In genomic region chr13:76827738-76828137, GRCm38 (mm10) we compare ENCODE assay signal across 28 mouse cellular contexts.
DNase-seq lines count a peak whose midpoint lies in the region; ATAC-seq and TF ChIP-seq lines count a peak whose summit lies in the region.
"Had no signal": no experiment of that assay in that cellular context is flagged by ENCODE, and none has a peak within 500 bp of the region (broad histone marks: within the 10 kb centered on the region; RNA-seq: fewer than 3 reads in every experiment).

No protein-coding gene starts in this region.

- peak; percentile 92 for ATAC-seq in frontal cortex, adult (ENCODE audit: low TSS enrichment)
- ATAC-seq in midbrain, embryonic 12.5 days (ENCODE audit: low FRiP score, low read depth), result no peak
- ATAC-seq in midbrain, postnatal 0 days (ENCODE audit: low FRiP score), result no peak
- ATAC-seq: forebrain, embryonic 16.5 days; hindbrain, postnatal 0 days; inflammation-experienced regulatory T-cells, adult 6 months; Patski had no signal

- H3K4me3 ChIP-seq in midbrain, embryonic 12.5 days, result no peak overlapping the region
- H3K4me3 ChIP-seq in midbrain, postnatal 0 days (ENCODE audit: low read depth, low read length), result no peak overlapping the region
- H3K4me3 ChIP-seq: embryonic facial prominence, embryonic 12.5 days; embryonic facial prominence, embryonic 15.5 days; heart, adult 2 months; heart, embryonic 10.5 days; heart, embryonic 13.5 days had no signal

- H3K36me3 ChIP-seq in midbrain, embryonic 12.5 days, result no peaks in the 10 kb centered on the region
- H3K36me3 ChIP-seq in midbrain, postnatal 0 days (ENCODE audit: insufficient read depth, low read length), result no peaks in the 10 kb centered on the region
- H3K36me3 ChIP-seq: embryonic facial prominence, embryonic 12.5 days; embryonic facial prominence, embryonic 15.5 days; G1E; heart, embryonic 10.5 days; heart, embryonic 13.5 days had no signal

- 70% methylated on average over 3 of the region's 3 CpGs for WGBS in midbrain, embryonic 12.5 days
- WGBS in midbrain, postnatal 0 days, result 59% methylated on average over 3 of the region's 3 CpGs

- H3K27me3 ChIP-seq in midbrain, embryonic 12.5 days, result no peaks in the 10 kb centered on the region
- H3K27me3 ChIP-seq in midbrain, postnatal 0 days (ENCODE audit: insufficient read depth, low read length), result no peaks in the 10 kb centered on the region
- H3K27me3 ChIP-seq: CH12.LX; embryonic facial prominence, embryonic 12.5 days; embryonic facial prominence, embryonic 15.5 days; heart, embryonic 13.5 days had no signal

- H3K9me3 ChIP-seq in midbrain, embryonic 12.5 days, result no peaks in the 10 kb centered on the region
- no peaks in the 10 kb centered on the region for H3K9me3 ChIP-seq in midbrain, postnatal 0 days (ENCODE audit: low read length)
- H3K9me3 ChIP-seq: embryonic facial prominence, embryonic 12.5 days; embryonic facial prominence, embryonic 15.5 days; G1E; heart, embryonic 10.5 days; heart, embryonic 13.5 days had no signal

- H3K4me2 ChIP-seq in midbrain, embryonic 12.5 days (replicated peaks), result 0 out of 2 replicates have a peak overlapping the region, but pooled peaks have one; percentile 7
- H3K4me2 ChIP-seq in midbrain, postnatal 0 days (ENCODE audit: low read depth, low read length, poor library complexity, severe bottlenecking), result no peak overlapping the region
- H3K4me2 ChIP-seq: embryonic facial prominence, embryonic 12.5 days; embryonic facial prominence, embryonic 15.5 days; heart, embryonic 13.5 days had no signal

- no peak overlapping the region for H3K9ac ChIP-seq in midbrain, embryonic 12.5 days (replicated peaks)
- H3K9ac ChIP-seq in midbrain, postnatal 0 days (replicated peaks; ENCODE audit: low read length, poor library complexity, severe bottlenecking), result no peak overlapping the region
- H3K9ac ChIP-seq: embryonic facial prominence, embryonic 12.5 days; embryonic facial prominence, embryonic 15.5 days; heart, embryonic 13.5 days; hindbrain, embryonic 14.5 days had no signal

- no peak for DNase-seq in frontal cortex, postnatal 25 days (ENCODE audit: low spot score in 2 of 2)
- DNase-seq in midbrain, postnatal 0 days (ENCODE audit: low spot score), result no peak
- peak; percentile 69 for DNase-seq in brain, adult 2 months (ENCODE audit: low read depth, low spot score)
- no peak for DNase-seq in heart, adult 11 months
- DNase-seq: adrenal gland, postnatal 10 days; adrenal gland, postnatal 36 days; B cell, adult 2 months; cerebellum, adult 11 months; cerebellum, adult 2 months; cerebellum, adult 9-11 months; cerebellum, postnatal 25 days; gastrocnemius, postnatal 25 days; heart, adult 2 months; heart, postnatal 14 days; heart, postnatal 4 days had no signal

- peaks cover 6% of the 10 kb centered on the region for H3K4me1 ChIP-seq in midbrain, embryonic 12.5 days
- no peaks in the 10 kb centered on the region for H3K4me1 ChIP-seq in midbrain, postnatal 0 days (ENCODE audit: insufficient read depth, low read length)
- H3K4me1 ChIP-seq: embryonic facial prominence, embryonic 15.5 days; heart, embryonic 10.5 days; heart, embryonic 13.5 days had no signal

- H3K27ac ChIP-seq in midbrain, embryonic 12.5 days (replicated peaks), result no peak overlapping the region
- no peak overlapping the region for H3K27ac ChIP-seq in midbrain, postnatal 0 days (ENCODE audit: low read depth, low read length)
- H3K27ac ChIP-seq: embryonic facial prominence, embryonic 12.5 days; embryonic facial prominence, embryonic 15.5 days; heart, adult 2 months; heart, embryonic 10.5 days; heart, embryonic 13.5 days; hindbrain, embryonic 14.5 days; hindbrain, postnatal 0 days had no signal

- no peak for TF ChIP-seq CTCF in midbrain, postnatal 0 days (IDR thresholded peaks at IDR 0.05)
